Mouse (Mus musculus) liver, embryonic 13.5 days (tissue): ENCODE results near the gene Camta1. TPM values are rescaled to one million over a fixed set of nuclear protein-coding genes. Genes with fewer than 3 reads are reported as not detected.

Experiments used
- ATAC-seq: fragments of 200-750 bp; cut with Nextera tagmentation; 2 replicates; pipeline ENCODE4 v1.8.0; 2017; ENCODE audit warnings: low read depth, mild to moderate bottlenecking, moderate number of reproducible peaks, moderate library complexity
- DNase-seq: peaks from one replicate; pipeline ENCODE4 v3.0.0; 2022
- H3K27ac ChIP-seq: fragments of 300-500 bp; sonication (generic); 2 replicates; pipeline ENCODE4 v1.5.1; 2015; ENCODE audit warnings: moderate library complexity, mild to moderate bottlenecking, inconsistent platforms
- H3K27me3 ChIP-seq: fragments of 300-500 bp; sonication (generic); 2 replicates; pipeline ENCODE4 v1.6.1; 2015; ENCODE audit warnings: mild to moderate bottlenecking, inconsistent platforms
- H3K36me3 ChIP-seq: fragments of 300-500 bp; sonication (generic); 2 replicates; pipeline ENCODE4 v1.6.1; 2015; ENCODE audit warnings: mild to moderate bottlenecking, inconsistent platforms
- H3K4me1 ChIP-seq: fragments of 300-500 bp; sonication (generic); replicated peaks from 2 replicates; pipeline ENCODE4 v1.6.1; 2015; ENCODE audit warnings: inconsistent platforms
- H3K4me2 ChIP-seq: fragments of 300-500 bp; sonication (generic); 2 replicates; pipeline ENCODE4 v1.6.1; 2015; ENCODE audit warnings: inconsistent platforms, mild to moderate bottlenecking, moderate library complexity
- H3K4me3 ChIP-seq: fragments of 300-500 bp; sonication (generic); replicated peaks from 2 replicates; pipeline ENCODE4 v1.5.1; 2015; ENCODE audit warnings: mild to moderate bottlenecking, inconsistent platforms
- H3K9ac ChIP-seq: fragments of 300-500 bp; sonication (generic); 2 replicates; pipeline ENCODE4 v1.6.1; 2015; ENCODE audit warnings: mild to moderate bottlenecking, inconsistent platforms
- H3K9me3 ChIP-seq: fragments of 300-500 bp; sonication (generic); replicated peaks from 2 replicates; pipeline ENCODE4 v1.6.1; 2016; ENCODE audit warnings: inconsistent platforms
- WGBS: fragments of 180-500 bp; shearing (Covaris S2); methylation state at CpG from one replicate; pipeline ENCODE4 v1.1.7; 2015; ENCODE audit not compliant: insufficient replicate concordance; 5-methylcytosine and 5-hydroxymethylcytosine counted together
- polyA plus RNA-seq: library from polyadenylated mRNA; unstranded; fragments of >200 nt; fragmentation: Nextera tagmentation; extraction: Ambion mirVana; gene quantifications from 2 replicates; pipeline ENCODE4 v1.2.1, GENCODE M21; 2015

Gene Camta1
- polyA plus RNA-seq, 1 experiment from 2014 or later: 43.6 TPM

- Histone ChIP-seq H3K27me3 (no peaks in the 10 kb centered on the region), H3K4me2 (no peak overlapping the region), H3K9ac (no peak overlapping the region), H3K4me3 (no peak overlapping the region), H3K4me1 (no peaks in the 10 kb centered on the region), H3K27ac (no peak overlapping the region), H3K9me3 (no peaks in the 10 kb centered on the region), H3K36me3 (no peaks in the 10 kb centered on the region)
- 41% methylated on average over 6 of the region's 6 CpGs for WGBS
- ATAC-seq (no peak), DNase-seq (no peak)
These were observed 871.5 kb downstream of the Camta1 start for GRCm38 (mm10) chr4:150990148-150990547.

- Histone ChIP-seq H3K27ac (no peak overlapping the region), H3K4me2 (no peak overlapping the region), H3K27me3 (no peaks in the 10 kb centered on the region), H3K4me3 (no peak overlapping the region), H3K36me3 (no peaks in the 10 kb centered on the region), H3K4me1 (no peaks in the 10 kb centered on the region), H3K9me3 (no peaks in the 10 kb centered on the region), H3K9ac (no peak overlapping the region)
- ATAC-seq: no peak
- WGBS: 66% methylated on average over 5 of the region's 5 CpGs
- DNase-seq: no peak
These were observed 881.5 kb downstream of the Camta1 start for GRCm38 (mm10) chr4:150980153-150980552.

GRCm38 (mm10) chr4:150979455-150979854, 882.2 kb downstream of the Camta1 start:
- Histone ChIP-seq H3K4me2 (no peak overlapping the region), H3K4me1 (no peaks in the 10 kb centered on the region), H3K36me3 (no peaks in the 10 kb centered on the region), H3K9me3 (no peaks in the 10 kb centered on the region), H3K27ac (no peak overlapping the region), H3K4me3 (no peak overlapping the region), H3K27me3 (no peaks in the 10 kb centered on the region), H3K9ac (no peak overlapping the region)
- ATAC-seq (no peak), DNase-seq (no peak)
- 73% methylated on average over 9 of the region's 9 CpGs for WGBS

- Histone ChIP-seq H3K4me3 (no peak overlapping the region), H3K27ac (no peak overlapping the region), H3K27me3 (no peaks in the 10 kb centered on the region), H3K9ac (no peak overlapping the region), H3K4me2 (no peak overlapping the region), H3K36me3 (no peaks in the 10 kb centered on the region), H3K4me1 (no peaks in the 10 kb centered on the region), H3K9me3 (no peaks in the 10 kb centered on the region)
- 80% methylated on average over 21 of the region's 21 CpGs for WGBS
- no peak for ATAC-seq
- no peak for DNase-seq
These were observed 883.3 kb downstream of the Camta1 start for GRCm38 (mm10) chr4:150978156-150978910.

GRCm38 (mm10) chr4:150975145-150975544, 886.5 kb downstream of the Camta1 start:
- WGBS: 44% methylated on average over 1 of the region's 1 CpGs
- Histone ChIP-seq H3K27ac (no peak overlapping the region), H3K4me1 (no peaks in the 10 kb centered on the region), H3K9ac (no peak overlapping the region), H3K27me3 (no peaks in the 10 kb centered on the region), H3K4me3 (no peak overlapping the region), H3K4me2 (no peak overlapping the region), H3K9me3 (no peaks in the 10 kb centered on the region), H3K36me3 (no peaks in the 10 kb centered on the region)
- DNase-seq (no peak), ATAC-seq (no peak)

DNA sequence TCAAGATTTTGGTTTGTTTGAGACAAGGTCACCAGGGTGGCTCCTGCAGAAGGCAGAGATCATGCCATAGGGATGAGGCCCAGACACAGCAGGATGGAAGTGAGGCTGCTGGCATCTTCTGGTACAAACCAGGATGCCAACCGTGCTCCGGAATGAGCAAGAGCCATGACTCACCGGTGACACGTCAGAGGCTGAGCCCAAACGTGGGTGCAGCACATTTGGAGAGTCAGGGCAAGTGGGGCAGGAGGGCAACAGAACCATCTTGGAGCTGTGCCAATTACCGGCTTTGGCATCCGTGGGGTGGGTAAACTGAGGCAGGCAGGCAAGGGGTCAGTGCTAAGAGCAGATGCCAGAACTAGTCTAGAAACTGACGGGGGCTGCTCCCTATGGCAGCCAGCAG, 888.4 kb downstream of the Camta1 start:
- H3K27ac ChIP-seq: no peak overlapping the region
- no peak overlapping the region for H3K4me2 ChIP-seq
- ATAC-seq (no peak), DNase-seq (no peak)
- 65% methylated on average over 8 of the region's 8 CpGs for WGBS
- no peaks in the 10 kb centered on the region for H3K36me3 ChIP-seq
- no peak overlapping the region for H3K9ac ChIP-seq
- H3K4me3 ChIP-seq: no peak overlapping the region
- H3K27me3 ChIP-seq: no peaks in the 10 kb centered on the region
- no peaks in the 10 kb centered on the region for H3K4me1 ChIP-seq
- no peaks in the 10 kb centered on the region for H3K9me3 ChIP-seq

DNA sequence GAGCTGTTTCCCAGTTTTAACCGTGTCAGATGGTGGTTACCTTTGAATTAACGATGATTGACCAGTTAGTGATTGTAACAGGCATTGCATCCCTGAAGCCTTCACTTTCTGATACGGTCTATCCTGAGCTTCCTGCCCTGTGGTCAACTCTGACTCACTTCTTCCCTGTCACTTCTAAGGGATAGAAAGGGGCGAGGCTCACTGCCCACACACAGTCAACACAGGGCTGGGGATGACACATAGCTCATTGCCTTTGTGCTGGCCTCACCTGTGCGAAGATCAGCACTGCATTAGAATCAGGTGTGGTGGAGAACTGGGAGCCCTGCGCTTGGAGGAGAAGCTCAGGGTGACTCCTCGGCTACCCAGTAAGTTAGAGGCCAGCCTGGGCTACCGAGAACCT, 892.7 kb downstream of the Camta1 start:
- Histone ChIP-seq H3K27ac (no peak overlapping the region), H3K36me3 (no peaks in the 10 kb centered on the region), H3K4me1 (peaks cover 6% of the 10 kb centered on the region; the same call in 1 of the 2 replicates), H3K4me3 (no peak overlapping the region), H3K4me2 (no peak overlapping the region), H3K9ac (no peak overlapping the region), H3K27me3 (no peaks in the 10 kb centered on the region), H3K9me3 (no peaks in the 10 kb centered on the region)
- WGBS: 63% methylated on average over 8 of the region's 8 CpGs
- ATAC-seq (no peak), DNase-seq (no peak)

- Histone ChIP-seq H3K27ac (no peak overlapping the region), H3K9ac (no peak overlapping the region), H3K4me1 (peaks cover 6% of the 10 kb centered on the region; the same call in 1 of the 2 replicates), H3K4me3 (no peak overlapping the region), H3K36me3 (no peaks in the 10 kb centered on the region), H3K27me3 (no peaks in the 10 kb centered on the region), H3K9me3 (no peaks in the 10 kb centered on the region), H3K4me2 (no peak overlapping the region)
- peak; percentile 34 for DNase-seq
- 12% methylated on average over 7 of the region's 7 CpGs for WGBS
- ATAC-seq: no peak
These were observed 895.1 kb downstream of the Camta1 start for GRCm38 (mm10) chr4:150966556-150966955.

DNA sequence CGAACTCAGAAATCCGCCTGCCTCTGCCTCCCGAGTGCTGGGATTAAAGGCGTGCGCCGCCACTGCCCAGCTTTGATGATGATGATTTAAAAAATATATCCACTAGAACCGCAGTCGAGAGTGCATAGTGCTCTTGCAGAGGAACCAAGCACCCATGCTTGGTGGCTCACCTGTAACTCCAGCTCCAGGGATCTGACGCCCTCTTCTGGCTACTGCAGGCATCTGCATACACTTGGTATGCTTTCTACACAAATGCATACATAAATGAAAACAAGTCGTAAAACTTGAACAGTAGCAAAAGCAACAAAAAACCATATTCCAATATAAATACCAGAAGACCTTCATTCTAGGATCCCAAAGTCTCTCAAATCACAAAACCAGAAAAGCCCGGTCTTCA, 896.1 kb downstream of the Camta1 start:
- H3K4me1 ChIP-seq: peaks cover 6% of the 10 kb centered on the region; the same call in 1 of the 2 replicates
- no peak overlapping the region for H3K9ac ChIP-seq
- H3K36me3 ChIP-seq: no peaks in the 10 kb centered on the region
- H3K4me2 ChIP-seq: no peak overlapping the region
- no peaks in the 10 kb centered on the region for H3K27me3 ChIP-seq
- ATAC-seq (no peak), DNase-seq (no peak)
- no peaks in the 10 kb centered on the region for H3K9me3 ChIP-seq
- WGBS: 59% methylated on average over 11 of the region's 11 CpGs
- no peak overlapping the region for H3K27ac ChIP-seq
- no peak overlapping the region for H3K4me3 ChIP-seq

GRCm38 (mm10) chr4:150964635-150965554, 896.8 kb downstream of the Camta1 start:
- H3K9ac ChIP-seq: no peak overlapping the region
- H3K9me3 ChIP-seq: no peaks in the 10 kb centered on the region
- peak overlapping the region; percentile 28 for H3K4me3 ChIP-seq
- ATAC-seq: peak; percentile 65
- H3K4me1 ChIP-seq: peaks cover 6% of the 10 kb centered on the region; the same call in 1 of the 2 replicates
- no peaks in the 10 kb centered on the region for H3K36me3 ChIP-seq
- WGBS: 7% methylated on average over 25 of the region's 25 CpGs
- no peak overlapping the region for H3K27ac ChIP-seq
- H3K4me2 ChIP-seq: peak overlapping the region; percentile 52
- peak; percentile 68 for DNase-seq
- no peaks in the 10 kb centered on the region for H3K27me3 ChIP-seq

DNA sequence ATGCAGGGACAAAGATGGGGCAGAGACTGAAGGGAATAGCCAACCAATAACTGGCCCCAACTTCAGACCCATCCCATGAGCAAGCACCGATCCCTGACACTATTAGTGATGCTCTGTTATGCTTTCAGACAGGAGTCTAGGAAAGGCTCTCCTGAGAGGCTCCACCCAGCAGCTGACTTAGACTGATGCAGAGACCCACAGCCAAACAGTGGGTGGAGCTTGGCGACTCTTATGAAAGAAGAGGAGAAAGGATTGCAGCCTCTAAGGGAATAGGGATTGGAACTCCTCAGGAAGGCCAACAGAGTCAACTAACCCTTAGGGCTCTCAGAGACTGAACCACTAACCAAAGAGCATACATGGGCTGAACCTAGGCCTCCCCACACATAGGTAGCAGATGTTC, 898.0 kb downstream of the Camta1 start:
- whole genome bisulfite sequencing: 68% methylated on average over 2 of the region's 2 CpGs
- no peak overlapping the region for H3K9ac ChIP-seq
- ATAC-seq: no peak

More for the DNA sequence above, 898.0 kb downstream of the Camta1 start:
- Histone ChIP-seq H3K9me3 (no peaks in the 10 kb centered on the region), H3K27me3 (no peaks in the 10 kb centered on the region), H3K4me1 (peaks cover 6% of the 10 kb centered on the region; the same call in 1 of the 2 replicates), H3K4me3 (no peak overlapping the region), H3K27ac (no peak overlapping the region), H3K4me2 (no peak overlapping the region), H3K36me3 (no peaks in the 10 kb centered on the region)
- no peak for DNase-seq
